Comparison of ENCODE assay signal across 15 mouse cellular contexts in the genomic region with DNA sequence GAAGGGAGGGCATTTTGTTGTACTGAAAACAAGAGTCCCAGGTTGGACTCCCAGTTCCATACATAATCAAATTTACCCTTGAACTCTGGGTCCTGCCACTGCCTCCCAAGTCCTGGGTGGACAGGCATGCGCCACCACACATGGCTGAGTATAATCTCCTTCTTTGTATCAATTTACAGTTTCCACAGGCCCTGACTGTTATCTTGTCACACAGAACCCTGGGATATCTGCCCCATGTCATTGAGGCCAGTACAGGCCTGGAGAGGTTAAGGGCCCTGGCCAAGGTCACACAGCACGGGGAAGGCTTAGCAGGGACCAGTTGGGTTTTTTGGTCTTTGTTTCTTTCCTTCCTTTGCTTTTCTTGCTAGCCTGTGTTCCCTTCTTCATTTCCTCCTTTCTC. TPM values are rescaled to one million over a fixed set of nuclear protein-coding genes. Genes with fewer than 3 reads are reported as not detected.
"Had no signal": no experiment of that assay in that cellular context is flagged by ENCODE, and none has a peak within 500 bp of the region (broad histone marks: within the 10 kb centered on the region; RNA-seq: fewer than 3 reads in every experiment).

No protein-coding gene starts in this region.

- ATAC-seq: intestine, embryonic 16.5 days; midbrain, embryonic 16.5 days had no signal

- H3K27me3 ChIP-seq: limb, embryonic 15.5 days; megakaryocyte, embryonic 14.5 days; midbrain, embryonic 12.5 days; neural tube, embryonic 13.5 days had no signal

- H3K4me2 ChIP-seq: limb, embryonic 15.5 days; lung, embryonic 14.5 days; midbrain, embryonic 12.5 days; neural tube, embryonic 13.5 days had no signal

- H3K4me3 ChIP-seq: limb, embryonic 15.5 days; megakaryocyte, embryonic 14.5 days; midbrain, embryonic 12.5 days; neural tube, embryonic 13.5 days had no signal

- H3K27ac ChIP-seq: limb, embryonic 15.5 days; midbrain, embryonic 12.5 days; neural tube, embryonic 13.5 days had no signal

- H3K9me3 ChIP-seq: limb, embryonic 15.5 days; megakaryocyte, embryonic 14.5 days; midbrain, embryonic 12.5 days; neural tube, embryonic 13.5 days had no signal

- H3K9ac ChIP-seq: limb, embryonic 15.5 days; lung, embryonic 14.5 days; midbrain, embryonic 12.5 days; neural tube, embryonic 13.5 days had no signal

- DNase-seq: kidney, adult 8-10 months; kidney, postnatal 10 days; lung, embryonic 14.5 days; lung, postnatal 10 days; lung, postnatal 4 days; right cerebral cortex, postnatal 14 days; thymus, adult 18-20 months; thymus, postnatal 14 days had no signal

RNA-seq across cellular contexts. Expression of gene 2210011C24Rik, which starts 19.5 kb away (rescaled TPM):
- polyA plus RNA-seq: midbrain, embryonic 12.5 days had no signal

RNA-seq across cellular contexts. Expression of gene Palm3, which starts 28.8 kb away (rescaled TPM):
- polyA plus RNA-seq: large intestine, adult 2 months had no signal
